Mouse (Mus musculus) C2C12 (cell line): ENCODE results near the gene Rgs13. TPM values are rescaled to one million over a fixed set of nuclear protein-coding genes. Genes with fewer than 3 reads are reported as not detected.
"Not testable (repeated sequence)": the region's sequence is repeated elsewhere in the genome, so short reads cannot be mapped to it uniquely, and the experiment has no call there.

Source experiments
- H3K27me3 ChIP-seq: one replicate; pipeline ENCODE4 v1.6.1; 2011; ENCODE audit not compliant: control insufficient read depth, insufficient read depth, insufficient read length
- H3K36me3 ChIP-seq: one replicate; pipeline ENCODE4 v1.6.1; 2011; ENCODE audit not compliant: control insufficient read depth, insufficient read depth
- H3K4me3 ChIP-seq: one replicate; pipeline ENCODE4 v1.5.1; 2011; ENCODE audit warnings: mild to moderate bottlenecking, control low read depth; ENCODE audit not compliant: poor library complexity, insufficient read depth, severe bottlenecking
- H3K79me2 ChIP-seq: one replicate; pipeline ENCODE4 v1.6.1; 2011; ENCODE audit not compliant: control insufficient read depth, insufficient read depth
- H3K79me3 ChIP-seq: one replicate; pipeline ENCODE4 v1.6.1; 2011; ENCODE audit warnings: low read depth, control low read depth
- H3ac ChIP-seq: one replicate; pipeline ENCODE3; 2011; ENCODE audit warnings: low read depth; ENCODE audit not compliant: control insufficient read depth, insufficient read length
- CEBPB ChIP-seq: IDR thresholded peaks from one replicate; pipeline ENCODE4 v1.6.1; 2011; ENCODE audit warnings: low read depth, mild to moderate bottlenecking, control low read depth, moderate library complexity
- CTCF ChIP-seq: IDR thresholded peaks from one replicate; pipeline ENCODE4 v1.5.1; 2011; ENCODE audit not compliant: control insufficient read depth, insufficient read depth, insufficient read length
- FOSL1 ChIP-seq: IDR thresholded peaks from one replicate; pipeline ENCODE4 v1.8.0; 2011; ENCODE audit warnings: mild to moderate bottlenecking, low read length; ENCODE audit not compliant: poor library complexity, insufficient read depth, severe bottlenecking
- MAX ChIP-seq: IDR thresholded peaks from one replicate; pipeline ENCODE4 v1.6.1; 2011; ENCODE audit warnings: mild to moderate bottlenecking, control low read depth
- MYOD1 ChIP-seq: IDR thresholded peaks from one replicate; pipeline ENCODE4 v1.6.1; 2011; ENCODE audit warnings: low read depth; ENCODE audit not compliant: control insufficient read depth, insufficient read length
- MYOG ChIP-seq: IDR thresholded peaks from one replicate; pipeline ENCODE4 v1.6.1; 2011; ENCODE audit not compliant: control insufficient read depth, insufficient read length; ENCODE audit errors: extremely low read depth
- USF1 ChIP-seq: IDR thresholded peaks from one replicate; pipeline ENCODE4 v1.6.1; 2011; ENCODE audit warnings: low read depth, mild to moderate bottlenecking, control low read depth, moderate library complexity
- polyA plus RNA-seq: library from polyadenylated mRNA; unstranded; fragments of >200 nt; fragmentation: generic; extraction: Trizol; gene quantifications from one replicate; pipeline ENCODE4 v1.2.1, GENCODE M21; 2012; ENCODE audit warnings: missing spikeins

Gene Rgs13
- polyA plus RNA-seq, 1 experiment, result not detected

DNA sequence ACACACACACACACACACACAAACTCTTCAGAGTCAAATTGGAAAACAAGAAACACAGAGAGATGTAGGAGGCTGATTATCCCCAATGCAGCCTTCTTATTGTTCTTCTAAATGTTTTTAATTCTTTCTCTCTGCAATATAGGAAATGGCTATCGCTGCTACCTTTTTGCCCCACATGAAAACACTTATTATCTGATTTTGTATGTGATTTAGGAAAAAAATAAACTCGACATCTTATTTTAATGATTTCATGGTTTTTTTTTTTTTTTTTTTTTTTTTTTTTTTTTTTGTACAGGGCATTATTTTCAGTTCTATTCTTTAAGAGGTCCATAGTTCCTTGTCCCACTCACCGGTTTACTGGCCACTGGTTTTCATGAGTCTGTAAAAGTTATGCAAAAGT, 27.2 kb downstream of the Rgs13 start:
- Histone ChIP-seq H3K36me3 (no peaks in the 10 kb centered on the region), H3K4me3 (no peak overlapping the region), H3K79me2 (no peaks in the 10 kb centered on the region), H3K79me3 (no peaks in the 10 kb centered on the region), H3ac (no peak overlapping the region), H3K27me3 (no peaks in the 10 kb centered on the region)
- no peak for TF ChIP-seq FOSL1
- TF ChIP-seq MAX, result no peak
- TF ChIP-seq CEBPB, result no peak
- TF ChIP-seq USF1, result no peak
- TF ChIP-seq MYOG, result no peak
- no peak for TF ChIP-seq MYOD1
- TF ChIP-seq CTCF, result no peak

- H3ac ChIP-seq, H3K79me2 ChIP-seq, H3K79me3 ChIP-seq, H3K27me3 ChIP-seq, H3K4me3 ChIP-seq, H3K36me3 ChIP-seq: not testable (repeated sequence)
Observed at GRCm38 (mm10) chr1:144141398-144141797, 35.8 kb downstream of the Rgs13 start.

- Histone ChIP-seq H3ac (no peak overlapping the region), H3K79me2 (no peaks in the 10 kb centered on the region), H3K27me3 (no peaks in the 10 kb centered on the region), H3K4me3 (no peak overlapping the region), H3K79me3 (no peaks in the 10 kb centered on the region), H3K36me3 (no peaks in the 10 kb centered on the region)
- TF ChIP-seq USF1 (no peak), CEBPB (no peak), MYOD1 (no peak), FOSL1 (no peak), MYOG (no peak), CTCF (no peak), MAX (no peak)
Observed at GRCm38 (mm10) chr1:144139847-144140246, 37.3 kb downstream of the Rgs13 start.

DNA sequence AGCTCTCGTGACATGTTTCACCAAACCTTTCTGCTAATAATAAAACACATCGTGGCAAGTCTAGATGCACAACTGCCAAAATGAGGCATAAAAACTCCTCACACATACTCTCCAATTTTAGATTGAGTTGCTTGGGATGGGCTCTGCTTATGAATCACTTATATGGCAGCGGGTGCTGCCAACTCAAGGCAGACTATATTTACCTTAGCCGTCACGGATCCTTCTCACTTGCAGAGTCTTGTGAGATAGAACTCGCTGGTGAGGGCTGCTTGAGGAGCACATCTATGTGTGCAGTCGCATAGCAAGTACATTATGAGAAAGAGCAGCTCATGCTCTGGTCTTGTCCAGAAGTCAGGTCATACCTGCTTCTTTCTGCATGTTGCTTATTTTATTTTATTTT, 49.2 kb downstream of the Rgs13 start:
- Histone ChIP-seq H3K4me3 (no peak overlapping the region), H3ac (no peak overlapping the region), H3K27me3 (no peaks in the 10 kb centered on the region), H3K36me3 (no peaks in the 10 kb centered on the region), H3K79me2 (no peaks in the 10 kb centered on the region), H3K79me3 (no peaks in the 10 kb centered on the region)
- TF ChIP-seq MYOG, result no peak
- TF ChIP-seq MAX, result no peak
- no peak for TF ChIP-seq CEBPB
- TF ChIP-seq CTCF, result no peak
- TF ChIP-seq USF1, result no peak
- TF ChIP-seq MYOD1, result no peak
- TF ChIP-seq FOSL1, result no peak

GRCm38 (mm10) chr1:144120042-144120441, 57.1 kb downstream of the Rgs13 start:
- TF ChIP-seq CEBPB (no peak), MYOD1 (no peak), CTCF (no peak), MYOG (no peak), MAX (no peak), USF1 (no peak), FOSL1 (no peak)
- H3K79me3 ChIP-seq, result no peaks in the 10 kb centered on the region
- H3K36me3 ChIP-seq, result no peaks in the 10 kb centered on the region
- H3K79me2 ChIP-seq, result no peaks in the 10 kb centered on the region
- H3K4me3 ChIP-seq, result no peak overlapping the region
- no peak overlapping the region for H3ac ChIP-seq
- H3K27me3 ChIP-seq, result no peaks in the 10 kb centered on the region

DNA sequence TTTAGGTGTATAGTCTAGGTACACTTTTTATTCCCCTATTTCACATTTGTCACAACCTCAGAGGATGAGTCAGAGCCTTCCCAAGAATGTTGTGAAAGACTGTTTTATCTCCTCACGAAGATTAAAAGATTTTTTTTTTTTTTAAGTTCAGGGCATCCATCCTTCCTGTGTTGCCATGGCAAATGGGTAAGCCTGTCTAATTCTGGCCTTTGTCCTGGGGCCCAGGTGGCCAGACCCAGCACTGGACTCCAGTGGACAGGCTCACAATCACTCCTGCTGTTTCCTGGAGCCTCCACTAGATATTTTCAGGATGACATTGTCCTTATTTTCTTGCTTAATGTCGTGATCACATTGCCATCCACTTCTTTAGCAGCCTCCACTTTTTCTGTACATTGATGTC, 57.7 kb downstream of the Rgs13 start:
- TF ChIP-seq MAX (no peak), MYOG (no peak), USF1 (no peak), MYOD1 (no peak), CEBPB (no peak), FOSL1 (no peak), CTCF (no peak)
- no peaks in the 10 kb centered on the region for H3K79me2 ChIP-seq
- no peaks in the 10 kb centered on the region for H3K79me3 ChIP-seq
- no peaks in the 10 kb centered on the region for H3K27me3 ChIP-seq
- H3ac ChIP-seq, result no peak overlapping the region
- no peaks in the 10 kb centered on the region for H3K36me3 ChIP-seq
- H3K4me3 ChIP-seq, result no peak overlapping the region
